Mouse (Mus musculus) brain, embryonic 18.5 days (tissue): ENCODE measurements around the gene Gm5089.

Experiments
- DNase-seq: peaks from one replicate; pipeline ENCODE4 v3.0.0-alpha.2; 2012; ENCODE audit warnings: low read depth, low spot score

Gene Gm5089

GRCm38 (mm10) chr14:122386281-122387130 is 64.4 kb downstream of the Gm5089 start:
- no peak for DNase-seq

- DNase-seq: no peak
Observed at GRCm38 (mm10) chr14:122385758-122386157, 65.2 kb downstream of the Gm5089 start.

GRCm38 (mm10) chr14:122385238-122385534 is 65.7 kb downstream of the Gm5089 start:
- no peak for DNase-seq
